Mouse (Mus musculus): ENCODE data around the gene Asf1b. TPM values are rescaled to one million over a fixed set of nuclear protein-coding genes. Genes with fewer than 3 reads are reported as not detected.

The Asf1b gene
- polyA plus RNA-seq, 1 experiment from 2014 or later = 40.9 TPM

- Histone ChIP-seq H3K27me3 (no peaks in the 10 kb centered on the region), H3K9me3 (replicated peaks) (no peaks in the 10 kb centered on the region), H3K27ac (no peak overlapping the region), H3K9ac (no peak overlapping the region), H3K4me3 (no peak overlapping the region), H3K4me2 (replicated peaks) (no peak overlapping the region), H3K4me1 (peaks cover 21% of the 10 kb centered on the region), H3K36me3 (peaks cover 22% of the 10 kb centered on the region)
- 93% methylated on average over 4 of the region's 4 CpGs for WGBS
- ATAC-seq (ENCODE audit: low FRiP score) = no peak
Measured at GRCm38 (mm10) chr8:83971121-83971520, 15.8 kb downstream of the Asf1b start.

GRCm38 (mm10) chr8:83971661-83972060, 16.4 kb downstream of the Asf1b start:
- WGBS = 74% methylated on average over 6 of the region's 6 CpGs
- Histone ChIP-seq H3K4me2 (replicated peaks) (peak overlapping the region; percentile 69), H3K4me1 (peaks cover 21% of the 10 kb centered on the region), H3K27me3 (no peaks in the 10 kb centered on the region), H3K27ac (peak overlapping the region; percentile 73), H3K36me3 (peaks cover 19% of the 10 kb centered on the region), H3K9ac (peak overlapping the region; percentile 85; the same call in 1 of the 2 replicates), H3K4me3 (peak overlapping the region; percentile 99), H3K9me3 (replicated peaks) (no peaks in the 10 kb centered on the region)
- no peak for ATAC-seq (ENCODE audit: low FRiP score)

- peak; percentile 100 for ATAC-seq (ENCODE audit: low FRiP score)
Measured at GRCm38 (mm10) chr8:83972150-83973120, 17.1 kb downstream of the Asf1b start, which contains the start of gene Prkaca. Prkaca (plus strand) TSS chr8:83972993.

GRCm38 (mm10) chr8:83973161-83974031, 18.1 kb downstream of the Asf1b start:
- Histone ChIP-seq H3K27me3 (no peaks in the 10 kb centered on the region), H3K9ac (peak overlapping the region; percentile 92), H3K36me3 (0 out of 2 replicates have a peak, but pooled peaks cover 6% of the 10 kb centered on the region), H3K4me3 (peak overlapping the region; percentile 99), H3K4me1 (peaks cover 37% of the 10 kb centered on the region), H3K27ac (peak overlapping the region; percentile 85), H3K4me2 (replicated peaks) (peak overlapping the region; percentile 98), H3K9me3 (replicated peaks) (no peaks in the 10 kb centered on the region)
- peak; percentile 18 for ATAC-seq (ENCODE audit: low FRiP score)
- 3% methylated on average over 26 of the region's 37 CpGs for WGBS

More at GRCm38 (mm10) chr8:83972150-83973120, 17.1 kb downstream of the Asf1b start, which contains the start of gene Prkaca:
- H3K36me3 ChIP-seq = peaks cover 12% of the 10 kb centered on the region
- under 1% methylated on average over 47 of the region's 94 CpGs for WGBS
- peak within 1 kb of the TSS; percentile 92 for H3K9ac ChIP-seq
- peak within 1 kb of the TSS; percentile 99 for H3K4me3 ChIP-seq
- H3K4me1 ChIP-seq = peaks cover 29% of the 10 kb centered on the region
- H3K27ac ChIP-seq = peak within 1 kb of the TSS; percentile 85
- peak within 1 kb of the TSS; percentile 98 for H3K4me2 ChIP-seq (replicated peaks)
- no peaks in the 10 kb centered on the region for H3K27me3 ChIP-seq
- no peaks in the 10 kb centered on the region for H3K9me3 ChIP-seq (replicated peaks)

GRCm38 (mm10) chr8:83974521-83974920, 19.2 kb downstream of the Asf1b start:
- H3K36me3 ChIP-seq = no peaks in the 10 kb centered on the region
- no peak overlapping the region for H3K27ac ChIP-seq
- H3K4me2 ChIP-seq (replicated peaks) = peak overlapping the region; percentile 98
- H3K27me3 ChIP-seq = no peaks in the 10 kb centered on the region
- WGBS = 82% methylated on average over 4 of the region's 4 CpGs
- 0 out of 2 replicates have a peak overlapping the region, but pooled peaks have one; percentile 92 for H3K9ac ChIP-seq
- H3K4me1 ChIP-seq = peaks cover 37% of the 10 kb centered on the region
- H3K9me3 ChIP-seq (replicated peaks) = no peaks in the 10 kb centered on the region
- no peak overlapping the region for H3K4me3 ChIP-seq
- ATAC-seq (ENCODE audit: low FRiP score) = no peak

GRCm38 (mm10) chr8:83976101-83976630, 20.9 kb downstream of the Asf1b start:
- WGBS = 83% methylated on average over 4 of the region's 4 CpGs
- no peaks in the 10 kb centered on the region for H3K27me3 ChIP-seq
- peaks cover 13% of the 10 kb centered on the region for H3K36me3 ChIP-seq
- no peak overlapping the region for H3K4me2 ChIP-seq (replicated peaks)
- H3K27ac ChIP-seq = no peak overlapping the region
- peaks cover 41% of the 10 kb centered on the region for H3K4me1 ChIP-seq
- H3K9ac ChIP-seq = no peak overlapping the region
- H3K4me3 ChIP-seq = no peak overlapping the region
- no peak for ATAC-seq (ENCODE audit: low FRiP score)
- H3K9me3 ChIP-seq (replicated peaks) = no peaks in the 10 kb centered on the region

- H3K27me3 ChIP-seq = no peaks in the 10 kb centered on the region
- H3K9me3 ChIP-seq (replicated peaks) = no peaks in the 10 kb centered on the region
- H3K36me3 ChIP-seq = peaks cover 20% of the 10 kb centered on the region
- H3K4me3 ChIP-seq = no peak overlapping the region
- H3K4me1 ChIP-seq = peaks cover 38% of the 10 kb centered on the region
- H3K4me2 ChIP-seq (replicated peaks) = no peak overlapping the region; the same call in 1 of the 2 replicates
- ATAC-seq (ENCODE audit: low FRiP score) = no peak
- WGBS = 80% methylated on average over 5 of the region's 5 CpGs
- peak overlapping the region; percentile 8; the same call in 1 of the 2 replicates for H3K9ac ChIP-seq
- H3K27ac ChIP-seq = no peak overlapping the region
Measured at GRCm38 (mm10) chr8:83976779-83977350, 21.6 kb downstream of the Asf1b start.

- Histone ChIP-seq H3K27me3 (no peaks in the 10 kb centered on the region), H3K4me3 (no peak overlapping the region), H3K9ac (no peak overlapping the region), H3K4me2 (replicated peaks) (no peak overlapping the region), H3K27ac (no peak overlapping the region), H3K4me1 (peaks cover 35% of the 10 kb centered on the region), H3K36me3 (peaks cover 27% of the 10 kb centered on the region), H3K9me3 (replicated peaks) (no peaks in the 10 kb centered on the region)
- no peak for ATAC-seq (ENCODE audit: low FRiP score)
- WGBS = 71% methylated on average over 6 of the region's 6 CpGs
Measured at GRCm38 (mm10) chr8:83977646-83978045, 22.3 kb downstream of the Asf1b start.

GRCm38 (mm10) chr8:83978200-83978599, 22.9 kb downstream of the Asf1b start:
- H3K9ac ChIP-seq = no peak overlapping the region
- ATAC-seq (ENCODE audit: low FRiP score) = no peak
- peaks cover 35% of the 10 kb centered on the region for H3K4me1 ChIP-seq
- no peak overlapping the region for H3K4me3 ChIP-seq
- no peaks in the 10 kb centered on the region for H3K9me3 ChIP-seq (replicated peaks)
- WGBS = 76% methylated on average over 9 of the region's 9 CpGs
- H3K27ac ChIP-seq = no peak overlapping the region
- H3K27me3 ChIP-seq = no peaks in the 10 kb centered on the region
- peaks cover 33% of the 10 kb centered on the region for H3K36me3 ChIP-seq
- H3K4me2 ChIP-seq (replicated peaks) = no peak overlapping the region

- Histone ChIP-seq H3K4me2 (replicated peaks) (no peak overlapping the region), H3K9me3 (replicated peaks) (no peaks in the 10 kb centered on the region), H3K4me1 (peaks cover 20% of the 10 kb centered on the region), H3K4me3 (no peak overlapping the region), H3K27me3 (no peaks in the 10 kb centered on the region), H3K9ac (no peak overlapping the region), H3K27ac (0 out of 2 replicates have a peak overlapping the region, but pooled peaks have one; percentile 18), H3K36me3 (peaks cover 52% of the 10 kb centered on the region)
- WGBS = 76% methylated on average over 1 of the region's 1 CpGs
- peak; percentile 38; the same call in 1 of the 2 replicates for ATAC-seq (ENCODE audit: low FRiP score)
Measured at GRCm38 (mm10) chr8:83980250-83980649, 24.9 kb downstream of the Asf1b start.

GRCm38 (mm10) chr8:83980845-83981244, 25.5 kb downstream of the Asf1b start:
- H3K9ac ChIP-seq = no peak overlapping the region
- H3K9me3 ChIP-seq (replicated peaks) = no peaks in the 10 kb centered on the region
- WGBS = 81% methylated on average over 8 of the region's 8 CpGs
- H3K4me2 ChIP-seq (replicated peaks) = no peak overlapping the region
- H3K4me3 ChIP-seq = no peak overlapping the region
- ATAC-seq (ENCODE audit: low FRiP score) = no peak
- H3K27me3 ChIP-seq = no peaks in the 10 kb centered on the region
- peaks cover 20% of the 10 kb centered on the region for H3K4me1 ChIP-seq
- peaks cover 53% of the 10 kb centered on the region for H3K36me3 ChIP-seq
- no peak overlapping the region for H3K27ac ChIP-seq

Data from hindbrain, embryonic 12.5 days (tissue).